Mouse (Mus musculus) kidney, adult 2 months (tissue): ENCODE data around the gene Gria2.

ENCODE experiments used
- CTCF ChIP-seq: fragments of 200-500 bp; conservative IDR thresholded peaks from 2 replicates; pipeline ENCODE4 v1.5.1; 2011; ENCODE audit warnings: low read depth, mild to moderate bottlenecking, control low read depth, low read length, moderate library complexity, mixed read lengths; ENCODE audit not compliant: insufficient read depth, insufficient read length
- POLR2A ChIP-seq: fragments of 200-500 bp; IDR thresholded peaks from one replicate; pipeline ENCODE4 v1.6.1; 2011; ENCODE audit warnings: low read depth, low read length, control low read depth

- TF ChIP-seq CTCF (no peak), POLR2A (no peak)
These were observed 2.7 kb upstream of the Gria2 start for GRCm38 (mm10) chr3:80805327-80805726.
